Mouse (Mus musculus) intestine, postnatal 0 days (tissue): ENCODE data around the gene Slc19a3. TPM values are rescaled to one million over a fixed set of nuclear protein-coding genes. Genes with fewer than 3 reads are reported as not detected.

ENCODE experiments used
- ATAC-seq: fragments of 200-750 bp; cut with Nextera tagmentation; 2 replicates; pipeline ENCODE4 v1.8.0; 2017; ENCODE audit warnings: mild to moderate bottlenecking, moderate TSS enrichment, moderate library complexity
- H3K27ac ChIP-seq: fragments of 300-500 bp; sonication (generic); 2 replicates; pipeline ENCODE4 v1.5.1; 2014; ENCODE audit warnings: mild to moderate bottlenecking, low read depth, low read length, moderate library complexity
- H3K27me3 ChIP-seq: fragments of 300-500 bp; sonication (generic); replicated peaks from 2 replicates; pipeline ENCODE4 v1.6.1; 2014; ENCODE audit warnings: low read length, mixed read lengths; ENCODE audit not compliant: control insufficient read depth, insufficient read depth
- H3K36me3 ChIP-seq: fragments of 300-500 bp; sonication (generic); 2 replicates; pipeline ENCODE4 v1.6.1; 2014; ENCODE audit warnings: mild to moderate bottlenecking, moderate library complexity; ENCODE audit not compliant: control insufficient read depth, insufficient read depth
- H3K4me1 ChIP-seq: fragments of 300-500 bp; sonication (generic); replicated peaks from 2 replicates; pipeline ENCODE4 v1.6.1; 2014; ENCODE audit warnings: antibody characterized with exemption, low read length, mixed read lengths; ENCODE audit not compliant: control insufficient read depth, insufficient read depth
- H3K4me2 ChIP-seq: fragments of 300-500 bp; sonication (generic); replicated peaks from 2 replicates; pipeline ENCODE4 v1.6.1; 2014; ENCODE audit warnings: low read depth, mild to moderate bottlenecking, moderate library complexity
- H3K4me3 ChIP-seq: fragments of 300-500 bp; sonication (generic); 2 replicates; pipeline ENCODE4 v1.5.1; 2014; ENCODE audit warnings: low read depth, low read length
- H3K9ac ChIP-seq: fragments of 300-500 bp; sonication (generic); 2 replicates; pipeline ENCODE4 v1.6.1; 2014; ENCODE audit warnings: mild to moderate bottlenecking, low read depth, low read length
- H3K9me3 ChIP-seq: fragments of 300-500 bp; sonication (generic); 2 replicates; pipeline ENCODE4 v1.6.1; 2016; ENCODE audit warnings: mixed run types; ENCODE audit not compliant: control insufficient read depth
- CTCF ChIP-seq: sonication (generic); IDR thresholded peaks from 2 replicates; pipeline ENCODE4 v1.5.1; 2016; ENCODE audit warnings: low read depth, mild to moderate bottlenecking, control low read depth, antibody characterized with exemption, moderate library complexity
- WGBS: fragments of 180-500 bp; shearing (Covaris S2); extraction: QIAGEN DNeasy Blood & Tissue Kit; methylation state at CpG from one replicate; pipeline ENCODE4 v1.1.7; 2014; 5-methylcytosine and 5-hydroxymethylcytosine counted together
- polyA plus RNA-seq: library from polyadenylated mRNA; unstranded; fragments of >200 nt; fragmentation: Nextera tagmentation; extraction: Ambion mirVana; gene quantifications from 2 replicates; pipeline ENCODE4 v1.2.1, GENCODE M21; 2015

Slc19a3 gene
- polyA plus RNA-seq: 5.8 and 6.8 TPM in 2 replicates

DNA sequence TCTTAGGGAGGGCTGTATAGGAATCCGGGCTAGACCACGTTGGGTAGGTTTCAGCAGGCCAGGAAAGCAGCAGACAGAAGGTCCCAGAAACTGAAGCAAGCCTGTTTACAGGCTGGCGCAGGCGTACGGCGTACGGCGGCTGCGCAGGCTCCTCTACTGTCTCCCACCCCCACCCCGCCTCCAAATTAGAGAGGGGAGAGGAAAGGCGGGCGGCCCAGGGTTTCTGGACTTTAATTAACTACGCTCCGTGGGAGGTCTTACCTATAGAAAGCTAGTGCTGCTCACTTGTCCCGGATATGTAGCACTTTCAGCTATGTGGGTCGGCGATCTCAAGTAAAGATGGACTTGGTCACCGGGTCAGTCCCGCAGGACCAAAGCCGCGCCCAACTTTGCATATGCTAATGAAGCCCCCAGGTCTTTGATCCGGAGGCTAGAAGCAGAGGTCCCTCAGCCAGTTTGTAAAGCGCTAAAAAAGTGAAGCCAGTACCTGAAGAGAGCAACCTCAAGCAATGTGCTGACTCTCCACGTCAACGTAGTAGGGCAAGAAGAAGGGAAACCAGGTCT, at the start of gene Slc19a3:
Gene Slc19a3 (minus strand): TSS at position 340 of the 564 bp plus-strand sequence.
- peak within 1 kb of the TSS; percentile 50 for H3K4me3 ChIP-seq
- peak within 1 kb of the TSS; percentile 47; the same call in 1 of the 2 replicates for H3K27ac ChIP-seq
- TF ChIP-seq CTCF: no peak
- ATAC-seq: peak; percentile 55
- H3K36me3 ChIP-seq: no peaks in the 10 kb centered on the region
- peak within 1 kb of the TSS; percentile 81 for H3K4me2 ChIP-seq
- H3K9ac ChIP-seq: peak within 1 kb of the TSS; percentile 52
- no peaks in the 10 kb centered on the region for H3K9me3 ChIP-seq
- no peaks in the 10 kb centered on the region for H3K4me1 ChIP-seq
- WGBS: 2% methylated on average over 25 of the region's 25 CpGs
- no peaks in the 10 kb centered on the region for H3K27me3 ChIP-seq

- Histone ChIP-seq H3K9ac (no peak overlapping the region), H3K4me3 (no peak overlapping the region), H3K27ac (no peak overlapping the region), H3K4me2 (no peak overlapping the region), H3K9me3 (no peaks in the 10 kb centered on the region), H3K27me3 (no peaks in the 10 kb centered on the region), H3K4me1 (no peaks in the 10 kb centered on the region), H3K36me3 (no peaks in the 10 kb centered on the region)
- TF ChIP-seq CTCF: no peak
- 40% methylated on average over 2 of the region's 2 CpGs for WGBS
- no peak for ATAC-seq
Measured at GRCm38 (mm10) chr1:83084790-83085189, 46.5 kb upstream of the Slc19a3 start.

- Histone ChIP-seq H3K4me1 (no peaks in the 10 kb centered on the region), H3K27ac (no peak overlapping the region), H3K4me3 (no peak overlapping the region), H3K4me2 (no peak overlapping the region), H3K9me3 (no peaks in the 10 kb centered on the region), H3K36me3 (no peaks in the 10 kb centered on the region), H3K9ac (no peak overlapping the region), H3K27me3 (no peaks in the 10 kb centered on the region)
- no peak for ATAC-seq
- TF ChIP-seq CTCF: no peak
- 84% methylated on average over 6 of the region's 6 CpGs for WGBS
Measured at GRCm38 (mm10) chr1:83077016-83077415, 38.8 kb upstream of the Slc19a3 start.

DNA sequence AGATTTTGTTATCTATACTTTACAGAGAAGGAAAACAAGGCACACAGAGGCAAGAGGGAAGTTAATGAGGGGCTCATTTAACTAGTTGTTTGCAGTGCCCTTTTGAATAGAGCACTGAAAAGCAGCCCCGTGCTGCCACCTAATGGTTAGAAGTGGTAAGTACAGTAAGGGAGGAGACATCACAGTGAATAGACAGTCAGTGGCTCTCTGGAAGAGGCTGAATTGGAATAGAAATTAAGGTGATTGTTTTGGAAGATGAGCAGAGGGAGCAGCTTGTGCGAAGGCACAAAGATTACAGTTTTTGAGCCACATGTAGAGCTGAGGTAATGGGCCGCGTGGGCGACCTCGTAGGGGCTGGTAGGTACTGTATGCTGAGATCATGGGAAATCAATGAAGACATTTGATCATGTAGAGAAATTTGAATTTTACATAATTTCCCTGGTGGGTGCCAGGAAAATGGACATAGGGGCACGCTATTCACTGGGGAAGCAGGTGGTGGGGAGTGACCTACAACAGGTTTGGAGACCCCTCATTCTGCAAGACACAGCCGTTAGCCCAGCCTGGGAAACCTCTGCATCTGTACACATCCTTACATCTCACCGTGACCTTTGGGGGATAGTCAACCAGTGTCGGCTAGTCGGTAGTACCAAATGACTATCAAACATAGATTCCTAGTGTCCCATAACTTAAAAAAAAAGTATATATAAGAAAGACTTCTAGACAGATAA, 38.1 kb upstream of the Slc19a3 start:
- no peaks in the 10 kb centered on the region for H3K36me3 ChIP-seq
- peak; percentile 92 for TF ChIP-seq CTCF
- H3K9me3 ChIP-seq: no peaks in the 10 kb centered on the region
- H3K27ac ChIP-seq: no peak overlapping the region
- H3K4me3 ChIP-seq: no peak overlapping the region
- ATAC-seq: peak; percentile 49
- H3K9ac ChIP-seq: no peak overlapping the region
- WGBS: 52% methylated on average over 11 of the region's 11 CpGs
- peak overlapping the region; percentile 39 for H3K4me2 ChIP-seq
- H3K27me3 ChIP-seq: no peaks in the 10 kb centered on the region
- H3K4me1 ChIP-seq: no peaks in the 10 kb centered on the region

GRCm38 (mm10) chr1:83075526-83076189, 37.4 kb upstream of the Slc19a3 start:
- H3K4me3 ChIP-seq: no peak overlapping the region
- WGBS: 46% methylated on average over 15 of the region's 15 CpGs
- H3K27ac ChIP-seq: no peak overlapping the region
- no peak for ATAC-seq
- H3K9ac ChIP-seq: no peak overlapping the region
- H3K4me2 ChIP-seq: peak overlapping the region; percentile 39
- no peak for TF ChIP-seq CTCF
- H3K4me1 ChIP-seq: no peaks in the 10 kb centered on the region
- H3K36me3 ChIP-seq: no peaks in the 10 kb centered on the region
- no peaks in the 10 kb centered on the region for H3K27me3 ChIP-seq
- no peaks in the 10 kb centered on the region for H3K9me3 ChIP-seq

GRCm38 (mm10) chr1:83067205-83067604, 29.0 kb upstream of the Slc19a3 start:
- H3K4me1 ChIP-seq: no peaks in the 10 kb centered on the region
- H3K27ac ChIP-seq: no peak overlapping the region
- TF ChIP-seq CTCF: no peak
- H3K36me3 ChIP-seq: no peaks in the 10 kb centered on the region
- no peak overlapping the region for H3K4me3 ChIP-seq
- WGBS: 90% methylated on average over 10 of the region's 10 CpGs
- H3K9me3 ChIP-seq: no peaks in the 10 kb centered on the region
- no peak overlapping the region for H3K9ac ChIP-seq
- H3K4me2 ChIP-seq: no peak overlapping the region
- no peak for ATAC-seq
- H3K27me3 ChIP-seq: no peaks in the 10 kb centered on the region
